Mouse (Mus musculus) kidney, embryonic 15.5 days (tissue): ENCODE data around the gene Scarf1. TPM values are rescaled to one million over a fixed set of nuclear protein-coding genes. Genes with fewer than 3 reads are reported as not detected.

Experiments
- ATAC-seq: fragments of 200-750 bp; cut with Nextera tagmentation; replicated peaks from 2 replicates; pipeline ENCODE4 v1.8.0; 2017; ENCODE audit warnings: moderate TSS enrichment; ENCODE audit not compliant: low FRiP score
- H3K27ac ChIP-seq: fragments of 300-500 bp; sonication (generic); 2 replicates; pipeline ENCODE4 v1.5.1; 2015; ENCODE audit warnings: mild to moderate bottlenecking, inconsistent platforms
- H3K27me3 ChIP-seq: fragments of 300-500 bp; sonication (generic); 2 replicates; pipeline ENCODE4 v1.6.1; 2015; ENCODE audit warnings: inconsistent platforms
- H3K36me3 ChIP-seq: fragments of 300-500 bp; sonication (generic); 2 replicates; pipeline ENCODE4 v1.6.1; 2015; ENCODE audit warnings: inconsistent platforms
- H3K4me1 ChIP-seq: fragments of 300-500 bp; sonication (generic); 2 replicates; pipeline ENCODE4 v1.6.1; 2015; ENCODE audit warnings: inconsistent platforms
- H3K4me2 ChIP-seq: fragments of 300-500 bp; sonication (generic); 2 replicates; pipeline ENCODE4 v1.6.1; 2015; ENCODE audit warnings: moderate library complexity, mild to moderate bottlenecking, inconsistent platforms
- H3K4me3 ChIP-seq: fragments of 300-500 bp; sonication (generic); replicated peaks from 2 replicates; pipeline ENCODE4 v1.5.1; 2015; ENCODE audit warnings: mild to moderate bottlenecking, inconsistent platforms
- H3K9ac ChIP-seq: fragments of 300-500 bp; sonication (generic); 2 replicates; pipeline ENCODE4 v1.6.1; 2015; ENCODE audit warnings: mild to moderate bottlenecking, inconsistent platforms
- H3K9me3 ChIP-seq: fragments of 300-500 bp; sonication (generic); replicated peaks from 2 replicates; pipeline ENCODE4 v1.6.1; 2016; ENCODE audit warnings: inconsistent platforms
- whole genome bisulfite sequencing: fragments of 180-500 bp; shearing (Covaris S2); methylation state at CpG from one replicate; pipeline ENCODE4 v1.1.7; 2015; ENCODE audit warnings: mixed read lengths; 5-methylcytosine and 5-hydroxymethylcytosine counted together
- polyA plus RNA-seq: library from polyadenylated mRNA; unstranded; fragments of >200 nt; fragmentation: Nextera tagmentation; extraction: Ambion mirVana; gene quantifications from 2 replicates; pipeline ENCODE4 v1.2.1, GENCODE M21; 2015

The Scarf1 gene
- polyA plus RNA-seq, 1 experiment from 2014 or later = 15.4 TPM

DNA sequence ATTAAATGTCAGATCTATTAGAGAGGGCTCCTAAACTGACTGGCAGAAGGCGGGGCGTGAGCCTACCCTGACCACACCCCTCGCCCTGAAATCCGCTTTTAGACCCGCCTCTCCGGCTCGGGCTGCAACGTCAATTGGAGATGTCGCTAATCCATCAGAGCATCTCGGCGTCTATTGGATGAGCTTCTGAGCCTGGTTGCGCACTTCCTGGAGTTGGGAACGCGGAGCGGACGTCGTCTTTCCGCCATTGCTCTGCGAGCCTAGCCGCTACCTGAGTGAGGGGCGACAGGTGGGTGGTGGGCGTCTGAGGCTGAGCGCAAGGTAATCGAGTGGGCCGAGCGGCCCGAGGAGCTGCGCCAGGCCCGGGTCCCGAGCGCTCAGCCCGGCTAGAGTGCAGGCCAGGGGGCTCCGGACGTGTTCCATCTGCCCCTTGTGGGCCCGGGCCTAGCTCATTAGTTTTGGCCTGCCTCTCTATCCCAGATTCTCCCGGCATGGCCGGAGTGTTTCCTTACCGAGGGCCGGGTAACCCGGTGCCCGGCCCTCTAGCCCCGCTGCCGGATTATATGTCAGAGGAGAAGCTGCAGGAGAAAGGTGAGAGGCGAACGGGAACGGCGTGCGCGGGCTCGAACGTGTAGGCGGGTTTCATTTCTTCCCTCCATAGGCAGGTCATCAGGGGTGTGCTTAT, 26.6 kb upstream of the Scarf1 start, which contains the start of gene Prpf8:
Gene Prpf8 (plus strand): TSS at position 216 of the 685 bp plus-strand sequence.
- Histone ChIP-seq H3K27ac (peak within 1 kb of the TSS; percentile 65), H3K4me3 (peak within 1 kb of the TSS; percentile 85), H3K9me3 (no peaks in the 10 kb centered on the region), H3K36me3 (peaks cover 37% of the 10 kb centered on the region), H3K27me3 (peaks cover 4% of the 10 kb centered on the region; the same call in 1 of the 2 replicates), H3K4me1 (peaks cover 11% of the 10 kb centered on the region), H3K4me2 (peak within 1 kb of the TSS; percentile 86), H3K9ac (peak within 1 kb of the TSS; percentile 94)
- peak; percentile 100 for ATAC-seq
- under 1% methylated on average over 52 of the region's 52 CpGs for WGBS

DNA sequence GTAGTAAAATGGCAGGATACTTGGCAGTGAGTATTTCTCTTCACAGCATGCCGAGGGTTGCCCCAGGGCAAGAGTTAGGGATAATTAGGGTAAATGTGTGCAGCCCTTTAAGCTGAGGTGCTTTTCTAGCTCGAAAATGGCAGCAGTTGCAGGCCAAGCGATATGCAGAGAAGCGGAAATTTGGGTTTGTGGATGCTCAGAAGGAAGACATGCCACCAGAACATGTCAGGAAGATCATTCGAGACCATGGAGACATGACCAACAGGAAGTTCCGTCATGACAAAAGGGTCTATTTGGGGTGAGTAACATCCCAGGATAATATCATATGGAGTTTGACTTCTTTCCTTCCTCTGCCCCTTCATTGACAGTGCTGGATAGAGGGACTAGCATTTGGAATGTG, 25.8 kb upstream of the Scarf1 start:
- H3K4me3 ChIP-seq = peak overlapping the region; percentile 85
- H3K4me2 ChIP-seq = peak overlapping the region; percentile 86
- peak overlapping the region; percentile 94 for H3K9ac ChIP-seq
- H3K4me1 ChIP-seq = peaks cover 11% of the 10 kb centered on the region
- H3K36me3 ChIP-seq = peaks cover 45% of the 10 kb centered on the region
- no peak for ATAC-seq
- H3K27ac ChIP-seq = peak overlapping the region; percentile 65; the same call in 1 of the 2 replicates
- WGBS = 40% methylated on average over 6 of the region's 6 CpGs
- H3K9me3 ChIP-seq = no peaks in the 10 kb centered on the region
- peaks cover 4% of the 10 kb centered on the region; the same call in 1 of the 2 replicates for H3K27me3 ChIP-seq

DNA sequence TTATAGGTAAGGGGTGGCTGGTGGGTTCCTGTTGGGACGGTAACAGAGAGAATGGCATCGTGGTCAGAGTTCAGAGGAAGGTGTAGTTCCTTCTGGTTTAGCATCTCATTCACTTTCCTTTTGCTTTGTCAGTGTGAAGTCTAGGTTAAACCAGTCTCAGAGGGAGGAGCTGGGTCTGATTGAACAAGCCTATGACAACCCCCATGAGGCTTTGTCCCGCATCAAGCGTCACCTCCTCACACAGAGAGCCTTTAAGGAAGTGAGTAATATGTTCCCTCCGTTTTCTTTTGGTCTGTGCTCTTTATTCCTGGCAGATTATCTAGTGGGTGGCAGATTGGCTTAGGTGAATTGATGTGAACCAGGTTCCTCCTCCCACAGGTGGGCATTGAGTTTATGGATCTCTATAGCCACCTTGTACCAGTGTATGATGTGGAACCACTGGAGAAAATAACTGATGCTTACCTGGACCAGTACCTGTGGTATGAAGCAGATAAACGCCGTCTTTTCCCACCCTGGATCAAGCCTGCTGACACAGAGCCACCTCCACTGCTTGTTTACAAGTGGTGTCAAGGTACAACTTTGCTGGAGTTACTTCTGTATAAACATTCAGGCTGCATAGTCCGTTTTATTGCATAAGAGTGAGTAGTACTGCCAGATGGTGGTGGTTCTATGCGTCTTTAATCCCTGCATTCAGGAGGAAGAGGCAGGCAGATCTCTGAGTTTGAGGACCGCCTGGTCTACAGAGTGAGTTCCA, 18.9 kb upstream of the Scarf1 start:
- Histone ChIP-seq H3K27ac (no peak overlapping the region), H3K9me3 (no peaks in the 10 kb centered on the region), H3K4me1 (no peaks in the 10 kb centered on the region), H3K4me2 (no peak overlapping the region), H3K36me3 (peaks cover 100% of the 10 kb centered on the region), H3K4me3 (no peak overlapping the region), H3K27me3 (no peaks in the 10 kb centered on the region), H3K9ac (no peak overlapping the region)
- 93% methylated on average over 10 of the region's 10 CpGs for WGBS
- no peak for ATAC-seq

- Histone ChIP-seq H3K4me2 (no peak overlapping the region), H3K9me3 (no peaks in the 10 kb centered on the region), H3K4me1 (no peaks in the 10 kb centered on the region), H3K27me3 (no peaks in the 10 kb centered on the region), H3K36me3 (peaks cover 100% of the 10 kb centered on the region), H3K27ac (no peak overlapping the region), H3K4me3 (no peak overlapping the region), H3K9ac (no peak overlapping the region)
- 86% methylated on average over 1 of the region's 1 CpGs for WGBS
- ATAC-seq = no peak
Observed at GRCm38 (mm10) chr11:75498126-75498525, 15.2 kb upstream of the Scarf1 start.

DNA sequence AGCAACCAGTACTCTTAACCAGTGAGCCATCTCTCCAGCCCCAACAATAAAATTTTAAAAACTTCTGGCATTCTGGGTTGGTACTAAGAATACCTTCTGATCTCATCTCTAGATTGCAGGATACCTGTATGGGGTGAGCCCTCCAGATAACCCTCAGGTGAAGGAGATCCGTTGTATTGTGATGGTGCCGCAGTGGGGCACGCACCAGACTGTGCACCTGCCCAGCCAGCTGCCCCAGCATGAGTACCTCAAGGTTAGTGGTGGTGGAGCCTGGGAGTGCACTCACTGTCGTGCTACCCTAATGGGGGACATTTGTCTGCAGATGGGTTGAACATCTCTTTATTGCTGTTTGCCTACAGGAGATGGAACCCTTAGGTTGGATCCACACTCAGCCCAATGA, 5.2 kb upstream of the Scarf1 start:
- Histone ChIP-seq H3K27ac (no peak overlapping the region), H3K36me3 (peaks cover 64% of the 10 kb centered on the region), H3K4me3 (no peak overlapping the region), H3K4me1 (peaks cover 29% of the 10 kb centered on the region), H3K4me2 (no peak overlapping the region), H3K27me3 (no peaks in the 10 kb centered on the region), H3K9ac (no peak overlapping the region), H3K9me3 (no peaks in the 10 kb centered on the region)
- ATAC-seq = no peak
- WGBS = 95% methylated on average over 4 of the region's 4 CpGs

DNA sequence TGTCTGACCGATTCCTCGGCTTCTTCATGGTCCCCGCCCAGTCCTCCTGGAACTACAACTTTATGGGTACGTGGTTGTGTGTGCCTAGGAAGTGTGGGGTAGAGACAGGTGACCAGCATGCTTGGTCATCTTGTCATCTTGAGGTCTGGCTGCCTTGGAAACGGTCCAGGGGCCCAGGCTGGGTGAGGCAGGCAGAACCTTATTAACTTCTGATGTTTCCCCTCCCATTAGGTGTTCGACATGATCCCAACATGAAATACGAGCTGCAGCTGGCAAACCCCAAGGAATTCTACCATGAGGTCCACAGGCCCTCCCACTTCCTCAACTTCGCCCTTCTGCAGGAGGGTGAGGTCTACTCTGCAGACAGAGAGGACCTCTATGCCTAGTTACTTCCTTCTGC, 4.4 kb upstream of the Scarf1 start:
- Histone ChIP-seq H3K36me3 (peaks cover 57% of the 10 kb centered on the region), H3K27me3 (no peaks in the 10 kb centered on the region), H3K4me2 (no peak overlapping the region), H3K27ac (peak overlapping the region; percentile 85), H3K9me3 (no peaks in the 10 kb centered on the region), H3K4me3 (no peak overlapping the region), H3K4me1 (peaks cover 35% of the 10 kb centered on the region), H3K9ac (no peak overlapping the region; the same call in 1 of the 2 replicates)
- ATAC-seq = no peak
- 47% methylated on average over 8 of the region's 8 CpGs for WGBS

DNA sequence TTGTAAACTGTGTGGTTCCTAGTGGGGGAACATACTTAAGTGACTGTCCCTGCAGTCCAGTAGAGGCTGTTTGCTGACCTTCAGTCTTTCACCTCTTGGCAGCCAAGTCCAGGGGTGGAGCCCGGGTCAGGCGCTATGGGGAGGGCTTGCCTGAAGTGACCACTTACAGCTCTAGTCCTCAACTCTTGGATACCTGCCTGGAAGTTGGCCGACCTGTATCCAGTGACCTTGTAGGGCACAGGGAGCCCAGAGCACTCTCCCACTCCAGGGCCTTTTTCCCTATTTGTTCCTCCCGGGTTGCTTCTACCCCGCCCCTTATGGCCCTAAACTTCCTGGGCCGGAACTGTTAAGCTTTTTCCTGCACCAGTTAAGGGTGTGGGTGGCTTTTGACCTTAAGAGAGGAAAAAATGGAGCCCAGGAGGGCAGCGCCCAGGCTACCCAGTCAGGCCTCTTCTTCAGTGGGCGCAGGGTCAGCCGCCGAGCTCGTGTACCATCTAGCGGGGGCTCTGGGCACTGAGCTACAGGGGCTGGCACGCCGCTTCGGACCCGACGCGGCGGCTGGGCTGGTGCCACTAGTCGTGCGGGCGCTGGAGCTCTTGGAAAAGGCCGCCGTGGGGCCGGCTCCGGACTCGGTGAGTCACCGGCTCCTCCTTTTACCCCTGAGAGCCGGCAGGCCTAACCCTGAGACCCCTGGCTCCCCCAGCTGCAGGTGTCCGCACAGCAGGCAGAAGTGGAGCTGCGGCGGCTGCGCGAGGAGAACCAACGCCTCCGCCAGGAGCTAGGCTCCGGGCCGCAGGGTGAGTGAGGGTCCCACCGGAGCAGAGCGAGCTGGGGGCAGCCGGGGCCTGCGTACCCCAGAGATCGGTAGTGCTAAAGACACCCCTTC, 3.4 kb upstream of the Scarf1 start, which contains the start of gene Rilp:
Gene Rilp (plus strand): TSS at position 354 of the 886 bp plus-strand sequence.
- WGBS = 1% methylated on average over 43 of the region's 43 CpGs
- ATAC-seq = peak; percentile 84

DNA sequence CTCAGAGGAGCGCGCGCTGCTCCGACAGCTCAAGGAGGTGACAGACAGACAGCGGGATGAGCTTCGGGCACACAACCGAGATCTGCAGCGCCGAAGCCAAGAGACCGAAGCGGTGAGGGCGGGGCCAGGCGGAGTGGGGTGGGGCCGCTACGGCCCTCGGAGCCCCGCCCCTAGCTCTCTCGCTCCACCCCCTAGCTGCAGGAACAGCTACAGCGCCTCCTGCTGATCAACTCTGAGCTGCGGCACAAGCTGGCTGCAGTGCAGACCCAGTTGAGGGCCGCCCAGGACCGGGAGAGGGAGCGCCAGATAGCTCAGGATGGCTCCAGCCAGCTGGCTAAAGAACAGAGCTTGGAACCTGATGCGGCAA, 2.7 kb upstream of the Scarf1 start:
- Histone ChIP-seq H3K9ac (peak overlapping the region; percentile 51), H3K36me3 (peaks cover 40% of the 10 kb centered on the region), H3K9me3 (no peaks in the 10 kb centered on the region), H3K4me3 (peak overlapping the region; percentile 54), H3K27ac (peak overlapping the region; percentile 85), H3K27me3 (no peaks in the 10 kb centered on the region), H3K4me1 (peaks cover 38% of the 10 kb centered on the region), H3K4me2 (peak overlapping the region; percentile 91)
- peak; percentile 87 for ATAC-seq
- WGBS = 3% methylated on average over 24 of the region's 24 CpGs

More for the DNA sequence above, 3.4 kb upstream of the Scarf1 start, which contains the start of gene Rilp:
- Histone ChIP-seq H3K4me1 (peaks cover 38% of the 10 kb centered on the region), H3K4me2 (peak within 1 kb of the TSS; percentile 91), H3K27me3 (no peaks in the 10 kb centered on the region), H3K9ac (peak within 1 kb of the TSS; percentile 51), H3K27ac (peak within 1 kb of the TSS; percentile 85), H3K9me3 (no peaks in the 10 kb centered on the region), H3K36me3 (peaks cover 46% of the 10 kb centered on the region), H3K4me3 (peak within 1 kb of the TSS; percentile 54)

DNA sequence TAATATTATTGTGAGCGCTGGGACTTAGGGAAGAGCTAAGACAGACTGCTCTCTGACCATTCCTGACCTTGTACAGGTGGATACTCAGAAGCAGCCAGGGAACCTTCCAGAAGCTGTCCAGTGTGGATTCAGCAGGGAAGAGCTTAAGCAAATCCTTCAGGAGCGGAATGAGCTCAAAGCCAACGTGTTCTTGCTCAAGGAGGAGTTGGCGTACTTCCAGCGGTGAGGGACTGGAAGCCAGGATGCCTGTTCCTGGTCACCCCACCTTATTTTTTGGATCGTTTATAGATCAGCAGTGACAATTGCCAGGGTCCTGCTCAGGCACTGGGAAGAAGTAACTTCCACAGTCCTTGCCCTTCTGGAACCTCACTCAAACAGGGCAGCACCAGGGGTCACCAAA, 2.1 kb upstream of the Scarf1 start:
- H3K36me3 ChIP-seq = peaks cover 34% of the 10 kb centered on the region
- no peak overlapping the region for H3K27ac ChIP-seq
- 84% methylated on average over 6 of the region's 6 CpGs for WGBS
- no peak for ATAC-seq
- H3K4me1 ChIP-seq = peaks cover 38% of the 10 kb centered on the region
- no peaks in the 10 kb centered on the region for H3K9me3 ChIP-seq
- no peak overlapping the region for H3K4me3 ChIP-seq
- no peak overlapping the region for H3K4me2 ChIP-seq
- no peaks in the 10 kb centered on the region for H3K27me3 ChIP-seq
- H3K9ac ChIP-seq = no peak overlapping the region

GRCm38 (mm10) chr11:75512301-75513018, 880 bp upstream of the Scarf1 start:
- Histone ChIP-seq H3K9me3 (no peaks in the 10 kb centered on the region), H3K4me1 (peaks cover 38% of the 10 kb centered on the region), H3K4me2 (no peak overlapping the region), H3K4me3 (no peak overlapping the region), H3K9ac (no peak overlapping the region), H3K27me3 (no peaks in the 10 kb centered on the region), H3K27ac (no peak overlapping the region), H3K36me3 (peaks cover 22% of the 10 kb centered on the region)
- WGBS = 76% methylated on average over 9 of the region's 9 CpGs
- ATAC-seq = no peak

DNA sequence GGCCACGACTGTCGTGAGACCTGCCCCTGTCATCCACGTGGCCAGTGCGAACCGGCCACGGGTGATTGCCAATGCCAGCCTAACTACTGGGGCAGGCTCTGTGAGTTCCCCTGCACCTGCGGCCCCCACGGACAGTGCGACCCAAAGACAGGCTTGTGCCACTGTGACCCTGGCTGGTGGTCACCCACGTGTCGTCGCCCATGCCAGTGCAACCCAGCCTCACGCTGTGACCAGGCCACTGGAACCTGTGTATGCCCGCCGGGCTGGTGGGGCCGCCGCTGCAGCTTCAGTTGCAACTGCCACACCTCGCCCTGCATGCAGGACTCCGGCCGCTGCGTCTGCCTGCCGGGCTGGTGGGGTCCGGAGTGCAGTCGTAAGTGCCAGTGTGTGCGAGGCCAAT, 1.8 kb downstream of the Scarf1 start:
- no peaks in the 10 kb centered on the region for H3K9me3 ChIP-seq
- H3K27ac ChIP-seq = no peak overlapping the region
- H3K9ac ChIP-seq = no peak overlapping the region
- 92% methylated on average over 25 of the region's 25 CpGs for WGBS
- H3K4me1 ChIP-seq = peaks cover 21% of the 10 kb centered on the region
- H3K27me3 ChIP-seq = no peaks in the 10 kb centered on the region
- ATAC-seq = no peak
- no peaks in the 10 kb centered on the region for H3K36me3 ChIP-seq
- no peak overlapping the region for H3K4me3 ChIP-seq
- no peak overlapping the region for H3K4me2 ChIP-seq
